Mouse (Mus musculus): ENCODE data around the gene Cox20. TPM values are rescaled to one million over a fixed set of nuclear protein-coding genes. Genes with fewer than 3 reads are reported as not detected.

Cox20 gene
- total and polyA plus RNA-seq, 3 experiments, result 9.9 to 26.0 (median 19.1) TPM

DNA sequence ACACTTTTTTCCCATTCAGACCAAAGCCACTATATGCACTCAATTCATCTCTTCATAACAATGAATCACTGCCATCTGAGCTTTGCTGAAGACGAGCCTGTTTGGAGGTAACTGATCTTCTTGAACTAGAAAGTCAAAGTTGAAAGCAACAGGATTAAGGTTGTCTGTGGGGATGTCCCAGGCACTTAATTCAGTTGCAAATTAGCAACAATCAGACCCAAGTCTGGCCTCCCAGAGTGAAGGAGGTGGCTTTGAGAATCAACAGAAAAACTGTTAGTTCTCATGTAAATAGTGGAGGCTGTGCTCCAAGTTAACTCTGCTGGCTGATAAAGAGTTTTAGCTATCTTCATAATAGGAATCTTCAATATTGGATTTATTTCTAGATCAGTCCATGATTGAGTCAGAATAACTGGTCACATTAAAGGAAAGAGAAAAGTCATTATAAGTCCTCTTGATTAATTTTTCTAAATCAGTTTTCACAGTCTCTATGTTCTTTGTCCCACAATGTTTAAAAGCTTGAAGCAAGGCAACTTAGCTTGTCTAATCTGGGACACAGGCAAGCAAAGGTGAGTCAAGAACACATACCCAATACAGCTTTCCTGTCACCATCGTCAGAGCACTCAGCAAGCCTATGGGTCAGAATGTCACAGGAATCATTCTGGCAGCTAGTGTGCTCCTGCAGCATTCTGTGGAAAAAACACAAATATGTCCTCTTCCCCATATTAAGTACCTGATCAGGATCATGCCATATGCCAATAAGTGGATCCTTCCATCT, 34.8 kb upstream of the Cox20 start:
- no peaks in the 10 kb centered on the region for H3K36me3 ChIP-seq (replicated peaks in 1 of 2; ENCODE audit: control insufficient read depth in 1 of 2, insufficient read depth in 1 of 2, low read length in 1 of 2)
- TF ChIP-seq CHD2 (IDR thresholded peaks at IDR 0.05; ENCODE audit: low read length) (no peak), MAX (IDR thresholded peaks at IDR 0.05; ENCODE audit: low read length) (no peak), CTCF (conservative IDR thresholded peaks at IDR 0.05 in 1 of 2, IDR thresholded peaks at IDR 0.05 in 1 of 2; ENCODE audit: low read depth in 2 of 2, low read length in 2 of 2) (no peak)
- no peaks in the 10 kb centered on the region for H3K4me1 ChIP-seq (ENCODE audit: control insufficient read depth in 1 of 2, insufficient read depth in 2 of 2)
- no peak overlapping the region for H3K27ac ChIP-seq (ENCODE audit: insufficient read depth, low read depth)
- no peaks in the 10 kb centered on the region for H3K79me2 ChIP-seq (replicated peaks; ENCODE audit: control insufficient read depth, extremely low read depth, insufficient read depth, poor library complexity, severe bottlenecking)
- no peaks in the 10 kb centered on the region for H3K9me3 ChIP-seq (replicated peaks; ENCODE audit: low read length)
- H3K27me3 ChIP-seq (replicated peaks), result no peaks in the 10 kb centered on the region
- no peak overlapping the region for H3K4me2 ChIP-seq (ENCODE audit: insufficient read depth, low read depth, poor library complexity, severe bottlenecking)
- H3K9ac ChIP-seq (ENCODE audit: insufficient read depth, low read depth), result no peak overlapping the region
- in situ Hi-C loops (cut with MboI; ENCODE audit: low pct_ligation_motif_present, low pct_unique_long_range_greater_than_20kb, low sequenced_read_pairs), result no loop called here
- dilution Hi-C loops (cut with MboI; ENCODE audit: extremely low pct_ligation_motif_present, extremely low pct_unique_long_range_greater_than_20kb, low sequenced_read_pairs), result no loop called here
- no peak overlapping the region for H3K4me3 ChIP-seq (replicated peaks in 1 of 3; ENCODE audit: low read depth in 2 of 3, low read length in 2 of 3, poor library complexity in 1 of 3)
- no peak for DNase-seq (ENCODE audit: extremely low read depth)

DNA sequence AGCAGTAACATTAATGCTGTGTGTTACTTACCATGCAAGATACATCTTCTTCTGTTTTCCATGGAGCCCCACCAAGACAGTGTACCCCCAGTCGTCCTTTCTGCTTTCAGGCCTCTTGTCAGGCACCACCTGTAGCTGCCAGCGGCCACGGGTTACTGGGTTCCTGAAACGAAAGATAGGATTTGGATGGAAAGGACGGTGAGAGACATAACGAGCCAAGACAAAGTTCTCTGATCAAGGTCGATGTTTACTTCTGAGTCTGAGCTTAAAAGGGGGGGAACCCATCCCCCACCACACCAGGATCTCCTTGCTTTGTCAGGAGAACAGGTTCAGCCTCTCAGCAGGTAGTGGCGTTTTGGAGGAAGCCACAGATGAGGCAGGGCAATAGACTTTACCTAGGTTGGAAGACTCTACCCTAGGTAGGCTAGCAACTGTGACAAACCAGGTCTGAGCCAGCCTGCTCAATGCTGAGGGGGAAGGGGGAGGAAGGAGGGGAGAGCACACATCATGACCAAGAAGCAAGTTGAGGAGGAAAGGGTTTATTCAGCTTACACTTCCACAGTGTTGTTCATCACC, 31.2 kb upstream of the Cox20 start:
- no peaks in the 10 kb centered on the region for H3K4me1 ChIP-seq (ENCODE audit: control insufficient read depth in 1 of 2, insufficient read depth in 2 of 2)
- no peaks in the 10 kb centered on the region for H3K79me2 ChIP-seq (replicated peaks; ENCODE audit: control insufficient read depth, extremely low read depth, insufficient read depth, poor library complexity, severe bottlenecking)
- no peaks in the 10 kb centered on the region for H3K9me3 ChIP-seq (replicated peaks; ENCODE audit: low read length)
- H3K9ac ChIP-seq (ENCODE audit: insufficient read depth, low read depth), result no peak overlapping the region
- no peak overlapping the region for H3K4me3 ChIP-seq (replicated peaks in 1 of 3; ENCODE audit: low read depth in 2 of 3, low read length in 2 of 3, poor library complexity in 1 of 3)
- dilution Hi-C loops (cut with MboI; ENCODE audit: extremely low pct_ligation_motif_present, extremely low pct_unique_long_range_greater_than_20kb, low sequenced_read_pairs) (no loop called here), in situ Hi-C loops (cut with MboI; ENCODE audit: low pct_ligation_motif_present, low pct_unique_long_range_greater_than_20kb, low sequenced_read_pairs) (no loop called here)
- DNase-seq (ENCODE audit: extremely low read depth), result no peak
- H3K27ac ChIP-seq (ENCODE audit: insufficient read depth, low read depth), result no peak overlapping the region
- TF ChIP-seq POLR2AphosphoS2 (IDR thresholded peaks at IDR 0.05; ENCODE audit: low read depth, low read length) (no peak), USF2 (conservative IDR thresholded peaks at IDR 0.05; ENCODE audit: low read depth, low read length) (no peak), IRF4 (IDR thresholded peaks at IDR 0.05; ENCODE audit: low read depth, low read length) (no peak), ZC3H11A (IDR thresholded peaks at IDR 0.05; ENCODE audit: low read depth, low read length) (no peak), NRF1 (IDR thresholded peaks at IDR 0.05; ENCODE audit: low read depth, low read length) (no peak), ETS1 (conservative IDR thresholded peaks at IDR 0.05; ENCODE audit: low read depth, low read length) (no peak)
- no peaks in the 10 kb centered on the region for H3K36me3 ChIP-seq (replicated peaks in 1 of 2; ENCODE audit: control insufficient read depth in 1 of 2, insufficient read depth in 1 of 2, low read length in 1 of 2)
- no peaks in the 10 kb centered on the region for H3K27me3 ChIP-seq (replicated peaks)
- no peak overlapping the region for H3K4me2 ChIP-seq (ENCODE audit: insufficient read depth, low read depth, poor library complexity, severe bottlenecking)

- H3K9me3 ChIP-seq (replicated peaks; ENCODE audit: low read length), result no peaks in the 10 kb centered on the region
- no peaks in the 10 kb centered on the region for H3K36me3 ChIP-seq (replicated peaks in 1 of 2; ENCODE audit: control insufficient read depth in 1 of 2, insufficient read depth in 1 of 2, low read length in 1 of 2)
- H3K79me2 ChIP-seq (replicated peaks; ENCODE audit: control insufficient read depth, extremely low read depth, insufficient read depth, poor library complexity, severe bottlenecking), result no peaks in the 10 kb centered on the region
- H3K27ac ChIP-seq (ENCODE audit: insufficient read depth, low read depth), result no peak overlapping the region
- H3K4me3 ChIP-seq (replicated peaks in 1 of 3; ENCODE audit: low read depth in 2 of 3, low read length in 2 of 3, poor library complexity in 1 of 3), result no peak overlapping the region
- H3K4me2 ChIP-seq (ENCODE audit: insufficient read depth, low read depth, poor library complexity, severe bottlenecking), result no peak overlapping the region
- in situ Hi-C loops (cut with MboI; ENCODE audit: low pct_ligation_motif_present, low pct_unique_long_range_greater_than_20kb, low sequenced_read_pairs) (no loop called here), dilution Hi-C loops (cut with MboI; ENCODE audit: extremely low pct_ligation_motif_present, extremely low pct_unique_long_range_greater_than_20kb, low sequenced_read_pairs) (no loop called here)
- no peaks in the 10 kb centered on the region for H3K27me3 ChIP-seq (replicated peaks)
- TF ChIP-seq ZNF384 (IDR thresholded peaks at IDR 0.05; ENCODE audit: low read depth, low read length) (no peak), MEF2A (IDR thresholded peaks at IDR 0.05; ENCODE audit: borderline replicate concordance, low read depth, low read length) (no peak), PAX5 (IDR thresholded peaks at IDR 0.05; ENCODE audit: low read length) (no peak), GABPA (IDR thresholded peaks at IDR 0.05; ENCODE audit: insufficient replicate concordance, low read depth, low read length) (no peak), NRF1 (IDR thresholded peaks at IDR 0.05; ENCODE audit: low read depth, low read length) (no peak), BHLHE40 (IDR thresholded peaks at IDR 0.05; ENCODE audit: low read depth, low read length) (no peak), MYC (IDR thresholded peaks at IDR 0.05; ENCODE audit: low read depth, low read length) (no peak), JUND (conservative IDR thresholded peaks at IDR 0.05; ENCODE audit: low read depth, low read length) (no peak), USF2 (conservative IDR thresholded peaks at IDR 0.05; ENCODE audit: low read depth, low read length) (no peak), CHD2 (IDR thresholded peaks at IDR 0.05; ENCODE audit: low read length) (no peak), CTCF (conservative IDR thresholded peaks at IDR 0.05 in 1 of 2, IDR thresholded peaks at IDR 0.05 in 1 of 2; ENCODE audit: low read depth in 2 of 2, low read length in 2 of 2) (no peak), IRF4 (IDR thresholded peaks at IDR 0.05; ENCODE audit: low read depth, low read length) (no peak), POLR2AphosphoS2 (IDR thresholded peaks at IDR 0.05; ENCODE audit: low read depth, low read length) (no peak), JUN (IDR thresholded peaks at IDR 0.05; ENCODE audit: insufficient read depth, low read depth, low read length) (no peak)
- no peaks in the 10 kb centered on the region for H3K4me1 ChIP-seq (ENCODE audit: control insufficient read depth in 1 of 2, insufficient read depth in 2 of 2)
- H3K9ac ChIP-seq (ENCODE audit: insufficient read depth, low read depth), result no peak overlapping the region
- DNase-seq (ENCODE audit: extremely low read depth), result no peak
Measured at GRCm38 (mm10) chr1:178291716-178292115, 27.2 kb upstream of the Cox20 start.

Data from CH12.LX (cell line).